Mouse (Mus musculus) erythroblast, embryonic 14.5 days (primary cell): Measurements from ENCODE around the gene Sptbn1.

ENCODE experiments used
- GATA1 ChIP-seq: IDR thresholded peaks from 2 replicates; pipeline ENCODE4 v1.6.1; 2012; ENCODE audit warnings: low read length, inconsistent platforms, mixed read lengths
- TAL1 ChIP-seq: IDR thresholded peaks from 3 replicates; pipeline ENCODE4 v1.6.1; 2012; ENCODE audit warnings: low read length, inconsistent platforms, mixed read lengths

GRCm38 (mm10) chr11:30200391-30200790 is 67.6 kb downstream of the Sptbn1 start:
- TF ChIP-seq GATA1 (no peak), TAL1 (no peak)
